Mouse (Mus musculus): ENCODE measurements around the gene Cers5.
"Not testable (repeated sequence)": the region's sequence is repeated elsewhere in the genome, so short reads cannot be mapped to it uniquely, and the experiment has no call there.

Cers5 gene

DNA sequence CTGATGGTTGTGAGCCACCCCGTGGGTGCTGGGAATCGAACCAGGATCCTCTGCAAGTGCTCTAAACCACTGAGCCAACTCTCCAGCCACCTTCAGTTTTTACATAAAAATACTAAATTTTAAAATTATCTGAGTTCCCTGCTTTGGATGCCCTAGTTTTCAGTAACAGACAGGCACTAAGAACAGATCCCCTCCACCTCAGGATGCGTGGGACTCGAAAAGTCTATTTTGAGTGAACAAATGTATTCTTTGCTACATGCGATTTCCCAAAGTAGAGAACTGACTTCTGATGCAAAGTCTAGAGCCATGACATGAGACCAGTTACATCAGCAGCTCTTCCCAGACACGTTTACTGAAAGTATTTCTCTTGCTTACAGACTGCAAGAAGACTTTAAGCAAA lies 17.8 kb upstream of the Cers5 start:
- DNase-seq (ENCODE audit: low read depth, low spot score), result peak; percentile 84

GRCm38 (mm10) chr15:99787625-99788120 lies 15.0 kb upstream of the Cers5 start:
- DNase-seq (ENCODE audit: low read depth, low spot score), result peak; percentile 80

DNA sequence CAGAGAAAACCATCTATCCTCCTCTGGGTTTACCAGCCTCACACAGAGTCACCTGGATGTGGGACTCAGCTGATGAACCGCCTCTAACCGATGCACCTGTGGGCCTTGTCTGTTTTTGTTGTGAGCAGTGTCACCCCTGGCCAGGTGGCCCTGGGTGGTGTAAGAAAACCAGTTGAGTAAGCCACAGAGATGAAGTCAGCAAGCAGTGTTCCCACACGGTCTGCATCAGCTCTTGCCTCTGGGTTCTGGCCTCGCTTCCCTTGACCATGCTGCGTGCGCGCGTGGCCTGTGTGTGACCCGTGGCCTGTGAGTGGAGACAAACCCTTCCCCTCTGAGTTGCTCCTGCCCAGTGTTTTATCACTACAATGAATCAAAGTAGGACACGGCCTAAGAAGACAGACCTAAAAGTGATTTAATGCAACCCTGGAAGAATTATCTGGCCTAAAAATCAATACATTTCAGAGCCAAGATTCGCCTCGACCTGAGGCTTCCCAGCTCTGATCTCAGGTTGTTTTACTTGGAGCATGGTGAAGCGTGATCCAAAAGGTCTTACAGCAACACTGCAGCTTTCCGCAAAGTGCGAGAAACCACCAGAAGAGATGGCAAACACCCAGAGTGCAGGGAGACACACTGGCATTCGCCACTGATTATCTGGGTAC lies 6.1 kb upstream of the Cers5 start:
- DNase-seq (ENCODE audit: low read depth, low spot score), result no peak

DNA sequence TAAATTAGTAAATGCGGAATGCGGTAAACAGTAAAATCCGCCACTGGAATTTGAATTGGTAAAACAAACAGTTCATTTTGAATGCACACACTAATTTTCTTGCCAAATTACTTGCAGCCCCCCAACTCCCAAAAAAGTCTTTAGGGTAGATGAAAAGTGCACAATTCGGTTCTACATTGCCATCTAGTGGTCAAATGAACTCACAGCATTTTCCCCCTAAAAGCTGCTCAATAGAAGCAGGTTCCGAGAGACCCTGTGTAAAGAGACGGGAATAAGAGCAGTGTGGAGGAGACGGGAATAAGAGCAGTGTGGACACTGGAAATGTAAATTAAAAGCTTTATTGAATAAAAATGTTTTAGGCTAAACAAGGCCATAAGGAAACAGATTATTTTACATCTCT lies 5.5 kb upstream of the Cers5 start:
- peak; percentile 65 for DNase-seq (ENCODE audit: low read depth, low spot score)

- DNase-seq (ENCODE audit: low read depth, low spot score), result no peak
Observed at GRCm38 (mm10) chr15:99772925-99773324, 240 bp upstream of the Cers5 start.

- DNase-seq (ENCODE audit: low read depth, low spot score), result peak; percentile 90
Observed at GRCm38 (mm10) chr15:99772277-99772880, 306 bp downstream of the Cers5 start.

- peak; percentile 68 for DNase-seq (ENCODE audit: low read depth, low spot score)
Observed at GRCm38 (mm10) chr15:99771601-99772276, 946 bp downstream of the Cers5 start.

GRCm38 (mm10) chr15:99771004-99771500 lies 1.6 kb downstream of the Cers5 start:
- no peak for DNase-seq (ENCODE audit: low read depth, low spot score)

DNA sequence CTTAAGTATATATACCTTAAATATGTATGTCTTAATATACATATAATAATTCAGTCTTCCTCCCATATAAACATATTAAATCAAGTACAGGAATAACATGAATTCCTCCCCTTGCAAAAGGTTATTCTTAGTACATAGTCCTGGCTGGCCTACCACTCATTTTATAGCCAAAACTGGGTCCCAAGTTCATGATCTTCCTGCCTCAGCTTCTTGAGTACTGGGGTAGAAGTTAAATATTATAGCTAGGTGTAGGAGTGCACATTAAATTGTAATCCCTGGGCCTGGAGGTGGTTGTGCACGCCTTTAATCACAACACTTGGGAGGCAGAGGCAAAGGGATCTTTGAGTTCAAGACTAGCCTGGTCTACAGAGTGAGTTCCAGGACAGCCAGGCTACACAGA lies 3.9 kb downstream of the Cers5 start:
- DNase-seq (ENCODE audit: low read depth, low spot score), result no peak

DNA sequence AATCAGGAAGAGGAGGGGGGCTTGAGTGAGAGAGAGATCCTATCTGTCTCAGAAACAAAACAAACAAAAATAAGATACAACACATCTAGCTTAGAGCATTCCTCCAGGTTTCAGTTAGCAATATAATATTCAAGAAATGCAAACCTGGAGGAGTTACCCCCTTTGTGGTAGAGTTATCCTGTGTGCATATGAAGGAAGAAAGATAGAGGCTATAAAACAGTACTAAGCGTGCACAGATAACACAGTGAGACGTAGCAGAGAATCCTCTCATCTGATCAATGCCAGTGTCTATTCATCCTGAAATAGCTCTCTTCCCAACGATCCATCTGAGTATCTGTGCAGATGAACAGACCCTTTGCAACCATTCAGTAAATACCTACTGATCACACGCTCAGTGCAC lies 5.2 kb downstream of the Cers5 start:
- no peak for DNase-seq (ENCODE audit: low read depth, low spot score)

GRCm38 (mm10) chr15:99754204-99754603 lies 18.5 kb downstream of the Cers5 start:
- peak; percentile 39 for DNase-seq (ENCODE audit: low read depth, low spot score)

DNA sequence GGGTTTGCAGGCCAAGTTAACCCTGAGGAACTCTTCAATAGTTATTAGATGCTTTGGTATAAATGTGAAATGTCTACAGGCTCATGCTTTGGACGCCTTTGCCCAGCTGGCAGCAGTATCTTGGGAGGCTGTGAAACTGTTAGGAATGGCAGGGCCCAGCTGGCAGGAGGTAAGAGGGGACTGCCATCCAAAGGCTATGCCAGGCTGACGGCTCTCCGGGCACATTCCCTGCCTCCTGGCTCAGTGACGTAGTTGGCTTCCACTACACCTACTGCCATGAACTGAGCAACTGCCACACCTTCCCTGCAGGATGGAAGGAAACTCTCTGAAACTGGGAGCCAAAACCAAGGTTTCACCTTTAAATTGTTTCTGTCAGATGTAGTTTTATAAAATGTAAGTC lies 32.5 kb downstream of the Cers5 start:
- no peak for DNase-seq (ENCODE audit: low read depth, low spot score)

DNA sequence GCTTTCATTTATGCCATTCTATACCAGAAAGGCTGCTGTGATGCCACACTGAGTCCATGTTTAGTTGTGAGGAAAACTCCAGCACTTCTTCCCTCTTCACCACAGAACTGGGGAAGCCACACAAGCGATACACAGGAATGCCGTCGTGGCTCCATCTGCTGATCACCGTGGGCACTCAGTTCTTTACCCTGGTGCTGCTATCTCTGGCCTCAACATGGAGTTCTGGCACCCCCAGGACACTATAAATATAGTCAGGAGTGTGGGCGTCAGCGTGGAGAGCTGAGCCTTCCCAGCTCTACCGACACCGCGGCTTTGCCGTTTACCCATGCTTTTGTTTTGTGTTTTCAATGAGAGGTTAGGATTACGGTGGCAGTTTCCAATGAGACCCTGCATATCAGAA lies 36.0 kb downstream of the Cers5 start:
- DNase-seq (ENCODE audit: low read depth, low spot score), result peak; percentile 77

DNA sequence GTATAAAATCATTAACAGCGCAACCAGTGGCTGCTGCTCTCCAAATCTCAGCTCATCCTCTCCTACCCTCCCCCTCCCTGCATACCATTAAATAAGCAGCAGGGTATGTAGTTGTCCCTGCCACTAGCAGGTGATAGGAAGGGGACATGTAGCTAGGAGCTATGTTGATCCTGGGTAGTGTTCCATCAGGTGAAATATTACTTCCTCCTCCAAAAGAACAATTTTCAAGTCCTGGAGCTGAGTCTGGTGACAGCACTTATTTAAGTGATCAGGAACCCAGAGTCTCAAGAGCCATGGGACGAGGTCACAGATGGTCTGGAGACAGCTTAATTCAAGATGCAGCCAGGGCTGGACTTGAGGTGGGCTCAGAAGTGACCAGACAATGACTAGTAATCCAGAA lies 37.1 kb downstream of the Cers5 start:
- DNase-seq (ENCODE audit: low read depth, low spot score), result no peak

- DNase-seq (ENCODE audit: low read depth, low spot score), result no peak
Observed at GRCm38 (mm10) chr15:99733186-99733585, 39.5 kb downstream of the Cers5 start.

- DNase-seq (ENCODE audit: low read depth, low spot score), result no peak
Observed at GRCm38 (mm10) chr15:99731678-99732077, 41.0 kb downstream of the Cers5 start.

GRCm38 (mm10) chr15:99731167-99731566 lies 41.5 kb downstream of the Cers5 start:
- no peak for DNase-seq (ENCODE audit: low read depth, low spot score)

- no peak for DNase-seq (ENCODE audit: low read depth, low spot score)
Observed at GRCm38 (mm10) chr15:99729056-99729783, 43.5 kb downstream of the Cers5 start.

DNA sequence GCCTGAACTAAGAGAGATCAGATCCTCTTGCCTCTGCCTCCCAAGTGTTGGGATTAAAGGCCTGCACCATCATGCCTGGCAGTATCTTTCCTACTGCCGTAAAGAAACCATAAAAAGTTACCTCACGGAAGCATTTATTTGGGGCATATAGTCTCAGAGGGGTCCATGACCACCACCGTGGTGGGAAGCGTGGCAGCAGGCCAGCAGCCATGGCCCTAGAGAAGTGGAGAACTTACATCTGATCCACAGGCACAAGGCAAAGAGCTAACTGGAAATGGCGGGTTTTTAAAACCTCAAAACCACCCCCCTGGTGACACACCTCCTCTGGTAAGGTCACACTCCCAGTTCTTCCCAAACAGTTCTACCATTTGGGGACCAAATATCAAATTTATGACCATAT lies 44.5 kb downstream of the Cers5 start:
- DNase-seq (ENCODE audit: low read depth, low spot score), result no peak

DNA sequence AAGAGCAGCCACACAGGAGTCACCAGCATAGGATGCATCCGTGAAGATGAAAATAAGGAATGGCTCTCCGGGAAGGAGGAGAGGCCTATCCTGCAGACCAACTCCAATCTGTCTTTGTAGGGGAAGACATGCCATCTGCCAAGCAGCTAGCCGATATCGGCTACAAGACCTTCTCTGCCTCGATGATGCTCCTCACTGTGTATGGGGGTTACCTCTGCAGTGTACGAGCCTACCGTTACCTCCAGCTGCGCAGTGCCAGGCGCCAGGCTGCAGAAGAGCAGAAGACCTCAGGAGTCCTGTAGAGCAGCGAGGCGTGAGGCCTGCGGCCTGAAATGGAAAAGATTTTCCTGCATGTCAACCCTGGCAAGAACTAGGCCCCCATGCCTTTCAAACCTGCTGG lies 45.2 kb downstream of the Cers5 start:
- DNase-seq (ENCODE audit: low read depth, low spot score), result no peak

- not testable (repeated sequence) for DNase-seq (ENCODE audit: low read depth, low spot score)
Observed at GRCm38 (mm10) chr15:99727039-99727438, 45.6 kb downstream of the Cers5 start.

GRCm38 (mm10) chr15:99726549-99726948 lies 46.1 kb downstream of the Cers5 start:
- DNase-seq (ENCODE audit: low read depth, low spot score), result no peak
